Mouse (Mus musculus): ENCODE measurements around the gene Arl1. TPM values are rescaled to one million over a fixed set of nuclear protein-coding genes. Genes with fewer than 3 reads are reported as not detected.
"Not testable (repeated sequence)": the region's sequence is repeated elsewhere in the genome, so short reads cannot be mapped to it uniquely, and the experiment has no call there.

The Arl1 gene
- 36.5 and 51.3 TPM in 2 replicates for total RNA-seq (2014; fragmentation: Nextera tagmentation)
- 89.4 and 91.0 TPM in 2 replicates for total RNA-seq (2017)

DNA sequence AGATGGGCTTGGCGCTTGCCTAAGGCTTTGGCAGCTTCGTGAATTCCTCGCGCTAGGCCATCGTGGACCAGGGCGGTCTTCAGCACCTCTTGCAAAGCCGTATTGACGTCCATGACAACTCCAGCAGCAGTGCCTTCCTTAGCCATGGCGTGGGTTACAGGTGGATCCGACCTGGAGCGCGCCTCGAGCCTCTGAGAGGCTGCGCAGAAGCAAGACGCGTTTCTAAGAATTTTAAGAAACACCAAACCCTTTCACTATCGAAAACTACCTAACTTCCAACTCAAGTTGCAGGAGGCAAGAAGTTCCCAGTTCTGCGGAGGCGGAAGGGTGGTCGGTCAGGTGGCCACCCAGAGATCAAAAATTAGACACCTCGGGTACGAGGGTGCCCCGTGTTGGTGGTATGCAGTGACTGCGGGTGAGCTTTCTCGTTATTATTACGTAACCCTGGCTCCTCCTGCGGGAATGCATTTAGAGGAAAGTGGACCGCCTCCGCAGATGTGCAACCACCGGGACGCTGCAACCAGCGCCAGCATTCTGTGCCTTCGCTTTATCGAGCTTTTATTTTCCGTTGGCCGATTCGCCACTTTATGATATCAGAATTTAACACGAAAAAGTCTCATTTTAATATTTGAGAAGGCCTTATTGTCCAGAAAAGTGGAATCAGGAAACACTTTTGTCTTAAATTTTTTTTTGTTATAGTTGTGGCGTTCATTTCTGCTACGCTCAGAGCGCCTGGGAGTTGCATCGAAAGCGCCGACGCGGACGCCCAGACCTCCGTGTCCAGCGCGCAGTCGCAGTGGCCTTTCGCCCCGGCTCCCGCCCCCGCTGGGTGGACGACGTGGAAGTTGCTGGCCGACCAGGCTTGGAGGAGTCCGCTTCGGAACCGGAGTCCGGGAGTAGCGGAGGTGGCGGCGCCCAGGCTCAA, at the start of gene Arl1:
TSS of gene Arl1 (plus strand) at position 288 of the 925 bp plus-strand sequence.
- ATAC-seq (replicated peaks; ENCODE audit: low FRiP score, low TSS enrichment, poor library complexity, severe bottlenecking): peak; percentile 86

- no peak for ATAC-seq (replicated peaks; ENCODE audit: low FRiP score, low TSS enrichment, poor library complexity, severe bottlenecking)
Measured at GRCm38 (mm10) chr10:88682904-88683563, 47.6 kb upstream of the Arl1 start.

DNA sequence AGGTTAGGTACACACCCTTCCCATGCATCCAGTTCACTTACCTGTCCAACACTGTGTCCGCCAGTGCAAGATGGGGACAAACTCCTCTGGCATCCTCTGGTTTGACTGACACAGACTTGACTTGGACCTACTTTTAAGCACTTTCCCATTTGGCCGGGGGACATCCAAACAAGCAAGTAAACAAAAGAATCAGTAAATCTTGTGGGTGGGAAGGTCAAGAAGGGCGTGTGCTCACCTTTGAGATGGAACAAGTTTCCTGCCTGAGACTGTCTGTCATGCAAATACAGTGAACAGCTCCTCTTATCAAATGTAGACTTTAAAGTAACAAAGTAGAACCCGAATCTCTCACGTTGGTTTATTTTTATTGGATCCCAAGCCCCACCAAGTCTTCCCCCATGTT, 45.7 kb upstream of the Arl1 start, which contains the start of gene Spic:
TSS of gene Spic (minus strand) at position 91 of the 400 bp plus-strand sequence.
- no peak for ATAC-seq (replicated peaks; ENCODE audit: low FRiP score, low TSS enrichment, poor library complexity, severe bottlenecking)

DNA sequence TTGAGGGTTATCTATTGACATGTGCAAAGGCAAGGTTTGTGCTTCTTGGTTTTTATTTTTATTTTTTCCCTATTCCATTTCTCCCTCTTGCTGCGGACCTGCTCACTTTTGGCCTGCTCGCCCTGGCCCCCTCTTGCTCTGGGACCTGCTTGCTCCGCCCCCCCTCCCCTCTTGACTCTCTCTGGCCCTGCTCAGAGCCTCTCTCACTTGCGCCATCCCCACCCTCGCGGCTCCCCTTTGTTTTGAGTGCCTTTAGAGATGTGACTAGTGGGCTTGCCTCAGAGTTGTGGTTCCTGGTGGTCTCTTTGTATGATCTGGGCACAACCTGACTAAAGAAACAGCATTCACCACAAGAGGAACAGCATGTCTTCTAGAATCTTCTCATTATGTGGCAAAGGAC, 29.7 kb upstream of the Arl1 start:
- ATAC-seq (replicated peaks; ENCODE audit: low FRiP score, low TSS enrichment, poor library complexity, severe bottlenecking): no peak

DNA sequence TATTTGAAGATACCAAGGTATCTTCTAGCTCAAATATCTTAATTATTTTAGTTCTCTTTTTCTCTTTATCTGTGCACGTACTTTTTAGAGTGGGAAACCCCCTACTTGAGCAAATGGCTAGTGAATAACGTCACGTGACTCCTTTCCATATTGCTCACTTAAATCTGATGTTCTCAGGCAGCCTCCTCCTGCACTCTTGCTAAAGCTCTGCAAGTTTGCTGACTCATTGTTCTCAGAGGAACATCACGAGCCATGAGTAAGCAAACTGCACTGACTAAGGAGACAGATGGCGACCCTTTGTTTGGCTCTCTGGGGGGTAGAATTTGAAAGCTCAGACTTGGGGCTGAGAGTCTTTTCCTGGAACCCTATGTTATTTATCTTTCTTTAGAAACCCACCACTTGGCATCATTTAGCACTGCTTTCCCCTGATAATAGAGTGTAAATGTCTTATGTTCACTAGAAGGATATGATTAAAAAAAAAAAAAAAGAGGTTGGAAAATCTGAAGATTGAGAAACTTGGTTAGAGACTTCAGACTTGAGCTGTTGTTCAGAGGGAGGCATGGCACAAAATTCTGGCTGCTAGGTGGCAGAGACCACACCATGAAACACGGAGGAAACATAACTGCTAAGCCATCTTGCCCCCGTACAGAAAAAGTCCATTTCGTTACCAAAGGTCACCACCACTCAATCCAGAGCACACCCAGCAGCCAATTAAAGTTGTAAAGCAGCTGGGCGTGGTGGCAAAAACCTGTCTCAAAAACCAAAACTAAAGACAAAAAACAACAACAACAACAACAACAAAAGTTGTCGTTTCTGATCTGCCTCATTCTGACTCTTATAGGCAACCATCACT, 21.8 kb upstream of the Arl1 start:
- no peak for ATAC-seq (replicated peaks; ENCODE audit: low FRiP score, low TSS enrichment, poor library complexity, severe bottlenecking)

DNA sequence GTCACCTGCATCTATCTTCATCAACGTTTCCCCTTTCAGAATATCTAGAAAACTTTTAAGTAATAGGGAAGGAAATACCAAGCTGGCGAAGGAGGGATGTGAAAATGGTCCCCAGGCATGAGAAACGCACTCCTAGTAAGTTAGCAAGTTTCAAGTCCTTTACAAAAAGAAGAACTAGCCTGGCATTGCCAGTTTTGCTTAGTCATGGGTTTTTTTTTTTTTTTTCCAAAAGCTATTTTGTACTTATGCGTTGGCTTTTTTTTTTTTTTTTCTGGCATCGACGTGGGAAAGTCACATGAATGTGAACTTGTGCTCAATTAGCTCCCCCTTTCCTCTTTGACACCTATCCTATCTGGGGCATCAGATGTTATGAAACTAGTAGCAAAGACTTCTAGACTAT, 18.3 kb upstream of the Arl1 start:
- no peak for ATAC-seq (replicated peaks; ENCODE audit: low FRiP score, low TSS enrichment, poor library complexity, severe bottlenecking)

GRCm38 (mm10) chr10:88714744-88715143, 15.9 kb upstream of the Arl1 start:
- ATAC-seq (replicated peaks; ENCODE audit: low FRiP score, low TSS enrichment, poor library complexity, severe bottlenecking): no peak

DNA sequence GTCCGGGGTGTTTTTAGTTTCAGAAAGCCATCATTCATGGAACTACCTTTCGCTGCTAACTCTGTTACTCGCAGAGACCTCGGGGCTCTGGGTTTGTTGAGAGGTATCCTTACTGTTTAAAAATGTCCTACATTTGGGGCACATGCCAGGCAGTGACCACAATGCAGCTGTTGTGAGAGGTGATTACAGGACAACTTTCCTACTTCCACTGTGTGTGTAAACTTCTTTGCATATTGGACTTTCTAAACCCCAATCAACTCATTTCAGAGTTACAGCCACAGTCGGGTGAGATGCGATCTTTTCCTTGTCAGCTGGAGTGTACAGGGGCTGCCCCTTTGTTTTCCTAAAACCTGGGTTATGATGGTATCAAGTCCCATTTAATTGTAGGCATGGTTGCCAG, 15.0 kb upstream of the Arl1 start:
- ATAC-seq (replicated peaks; ENCODE audit: low FRiP score, low TSS enrichment, poor library complexity, severe bottlenecking): no peak

- ATAC-seq (replicated peaks; ENCODE audit: low FRiP score, low TSS enrichment, poor library complexity, severe bottlenecking): no peak
Measured at GRCm38 (mm10) chr10:88716986-88717755, 13.5 kb upstream of the Arl1 start.

- no peak for ATAC-seq (replicated peaks; ENCODE audit: low FRiP score, low TSS enrichment, poor library complexity, severe bottlenecking)
Measured at GRCm38 (mm10) chr10:88717756-88718025, 13.0 kb upstream of the Arl1 start.

- ATAC-seq (replicated peaks; ENCODE audit: low FRiP score, low TSS enrichment, poor library complexity, severe bottlenecking): no peak
Measured at GRCm38 (mm10) chr10:88719618-88720017, 11.0 kb upstream of the Arl1 start.

DNA sequence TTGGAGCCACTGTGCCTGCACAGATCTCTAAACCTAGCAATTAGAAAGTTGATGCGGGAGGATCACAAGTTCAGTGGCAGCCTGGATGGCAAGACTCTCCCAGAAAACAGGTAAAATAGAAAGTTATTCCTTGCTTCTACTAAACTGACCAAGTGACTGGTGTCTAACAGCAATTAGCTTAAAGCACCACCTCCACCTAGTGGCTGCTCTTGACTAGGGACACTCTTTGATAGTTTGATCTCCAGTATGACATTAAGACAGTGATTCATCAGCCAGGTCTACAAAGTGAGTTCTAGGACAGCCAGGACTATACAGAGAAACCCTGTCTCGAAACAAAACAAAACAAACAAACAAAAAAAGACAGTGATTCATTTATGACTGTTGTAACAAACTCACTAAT, 5.3 kb upstream of the Arl1 start:
- ATAC-seq (replicated peaks; ENCODE audit: low FRiP score, low TSS enrichment, poor library complexity, severe bottlenecking): 0 out of 2 replicates have a peak, but pooled peaks have one; percentile 64

- peak; percentile 42 for ATAC-seq (replicated peaks; ENCODE audit: low FRiP score, low TSS enrichment, poor library complexity, severe bottlenecking)
Measured at GRCm38 (mm10) chr10:88727128-88727527, 3.5 kb upstream of the Arl1 start.

DNA sequence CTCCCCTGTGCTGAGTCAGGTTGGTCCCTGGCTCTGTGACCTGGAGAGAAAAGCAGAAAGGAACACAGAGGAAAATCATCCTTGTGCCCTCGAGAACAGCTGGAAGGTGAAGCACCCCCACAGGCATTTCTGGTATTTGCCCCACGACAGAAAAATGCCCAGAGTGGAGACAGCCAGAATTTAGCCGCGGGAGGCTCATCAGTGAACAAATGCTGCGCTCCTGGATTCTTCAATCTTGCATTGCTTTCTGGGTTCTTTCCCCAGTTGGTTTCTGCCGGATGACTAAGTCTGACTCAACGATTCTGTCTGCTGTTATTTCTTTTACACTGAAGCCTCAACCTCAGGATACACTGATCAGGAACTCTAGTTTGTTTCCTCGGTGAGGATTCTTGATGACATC, 2.5 kb upstream of the Arl1 start:
- ATAC-seq (replicated peaks; ENCODE audit: low FRiP score, low TSS enrichment, poor library complexity, severe bottlenecking): no peak

- ATAC-seq (replicated peaks; ENCODE audit: low FRiP score, low TSS enrichment, poor library complexity, severe bottlenecking): peak; percentile 34
Measured at GRCm38 (mm10) chr10:88731496-88732308, 1.0 kb downstream of the Arl1 start.

DNA sequence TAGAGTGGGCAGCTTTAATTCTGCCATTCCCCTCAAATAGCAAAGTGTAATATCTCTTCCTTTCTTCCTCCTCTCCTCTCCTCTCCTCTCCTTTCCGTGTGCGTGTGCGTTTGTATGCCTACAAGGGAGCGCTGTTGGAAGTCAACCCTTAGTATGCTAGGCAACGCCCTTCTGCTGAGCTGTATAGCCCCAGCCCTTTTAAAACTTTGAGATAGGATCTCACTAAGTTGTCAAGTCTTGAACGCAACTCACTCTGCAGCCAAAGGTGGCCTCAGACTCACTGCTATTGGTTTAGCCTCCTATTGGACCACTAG, 1.6 kb downstream of the Arl1 start:
- ATAC-seq (replicated peaks; ENCODE audit: low FRiP score, low TSS enrichment, poor library complexity, severe bottlenecking): peak; percentile 77

DNA sequence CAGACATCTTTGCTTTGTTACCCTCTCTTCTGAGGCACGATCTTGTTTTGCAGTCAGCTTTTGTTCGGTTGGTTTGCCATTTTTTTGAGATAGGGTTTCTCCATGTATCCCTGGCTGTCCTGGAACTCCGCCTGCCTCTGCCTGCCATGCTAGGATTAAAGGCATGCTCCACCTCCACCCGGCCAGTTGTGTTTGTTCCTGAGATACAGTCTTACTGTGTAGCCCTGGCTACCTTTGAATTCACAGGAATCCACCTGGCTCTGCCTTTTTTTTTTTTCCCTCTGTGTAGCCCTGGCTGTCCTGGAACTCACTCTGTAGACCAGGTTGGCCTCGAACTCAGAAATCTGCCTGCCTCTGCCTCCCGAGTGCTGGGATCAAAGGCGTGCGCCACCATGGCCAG, 8.4 kb downstream of the Arl1 start:
- ATAC-seq (replicated peaks; ENCODE audit: low FRiP score, low TSS enrichment, poor library complexity, severe bottlenecking): not testable (repeated sequence)

DNA sequence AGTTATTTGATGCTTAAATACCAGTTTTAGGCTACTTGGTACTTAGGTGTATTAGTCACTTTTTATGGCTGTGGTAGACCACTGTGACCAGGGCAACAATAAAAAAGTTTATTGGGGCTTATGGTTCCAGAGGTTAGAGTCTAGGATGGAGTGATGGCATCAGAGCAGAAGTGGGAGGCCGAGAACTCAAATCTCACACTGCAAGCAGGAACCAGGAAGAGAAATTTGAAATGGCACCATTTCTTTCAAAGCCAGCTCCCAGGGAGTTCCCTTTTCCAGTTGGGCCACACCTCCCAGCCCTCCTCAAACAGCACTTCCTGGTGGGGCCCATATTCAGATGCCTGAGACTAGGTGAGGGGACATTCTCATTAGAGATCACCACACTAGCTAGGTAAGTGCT, 9.2 kb downstream of the Arl1 start:
- ATAC-seq (replicated peaks; ENCODE audit: low FRiP score, low TSS enrichment, poor library complexity, severe bottlenecking): no peak

GRCm38 (mm10) chr10:88740781-88741180, 10.1 kb downstream of the Arl1 start:
- ATAC-seq (replicated peaks; ENCODE audit: low FRiP score, low TSS enrichment, poor library complexity, severe bottlenecking): no peak
